Mouse (Mus musculus) forebrain, embryonic 11.5 days (tissue): ENCODE results near the gene Csf3r. TPM values are rescaled to one million over a fixed set of nuclear protein-coding genes. Genes with fewer than 3 reads are reported as not detected.

Experiments
- ATAC-seq: fragments of 200-750 bp; cut with Nextera tagmentation; replicated peaks from 2 replicates; pipeline ENCODE4 v1.8.0; 2017; ENCODE audit warnings: moderate TSS enrichment; ENCODE audit not compliant: low FRiP score
- DNase-seq: peaks from one replicate; pipeline ENCODE4 v3.0.0-alpha.2; 2017; ENCODE audit warnings: low spot score
- H3K27ac ChIP-seq: fragments of 300-500 bp; sonication (generic); 2 replicates; pipeline ENCODE4 v1.5.1; 2014; ENCODE audit warnings: low read depth, low read length
- H3K27me3 ChIP-seq: fragments of 300-500 bp; sonication (generic); 2 replicates; pipeline ENCODE4 v1.6.1; 2014; ENCODE audit warnings: mild to moderate bottlenecking, low read length, mixed read lengths; ENCODE audit not compliant: control insufficient read depth, insufficient read depth
- H3K36me3 ChIP-seq: fragments of 300-500 bp; sonication (generic); 2 replicates; pipeline ENCODE4 v1.6.1; 2014; ENCODE audit warnings: mild to moderate bottlenecking, low read length, moderate library complexity, mixed read lengths; ENCODE audit not compliant: control insufficient read depth, insufficient read depth
- H3K4me1 ChIP-seq: fragments of 300-500 bp; sonication (generic); replicated peaks from 2 replicates; pipeline ENCODE4 v1.6.1; 2014; ENCODE audit warnings: low read length, mixed read lengths; ENCODE audit not compliant: control insufficient read depth, insufficient read depth
- H3K4me2 ChIP-seq: fragments of 300-500 bp; sonication (generic); 2 replicates; pipeline ENCODE4 v1.6.1; 2014; ENCODE audit warnings: low read depth, mild to moderate bottlenecking, low read length, moderate library complexity, mixed read lengths; ENCODE audit not compliant: severe bottlenecking
- H3K4me3 ChIP-seq: fragments of 300-500 bp; sonication (generic); 2 replicates; pipeline ENCODE4 v1.5.1; 2014; ENCODE audit warnings: low read depth, low read length
- H3K9ac ChIP-seq: fragments of 300-500 bp; sonication (generic); 2 replicates; pipeline ENCODE4 v1.6.1; 2014; ENCODE audit warnings: low read length
- H3K9me3 ChIP-seq: fragments of 300-500 bp; sonication (generic); 2 replicates; pipeline ENCODE4 v1.6.1; 2016; ENCODE audit warnings: low read length, mixed read lengths; ENCODE audit not compliant: control insufficient read depth
- WGBS: fragments of 180-500 bp; shearing (Covaris S2); extraction: QIAGEN DNeasy Blood & Tissue Kit; methylation state at CpG from one replicate; pipeline ENCODE4 v1.1.7; 2014; 5-methylcytosine and 5-hydroxymethylcytosine counted together
- polyA plus RNA-seq: library from polyadenylated mRNA; unstranded; fragments of >200 nt; fragmentation: Nextera tagmentation; extraction: Ambion mirVana; gene quantifications from 2 replicates; pipeline ENCODE4 v1.2.1, GENCODE M21; 2014

Gene Csf3r
- polyA plus RNA-seq, 1 experiment from 2014 or later: 0.48 TPM

- 10% methylated on average over 4 of the region's 4 CpGs for WGBS
- Histone ChIP-seq H3K4me2 (no peak overlapping the region), H3K9me3 (peaks cover 3% of the 10 kb centered on the region; the same call in 1 of the 2 replicates), H3K36me3 (no peaks in the 10 kb centered on the region), H3K4me1 (no peaks in the 10 kb centered on the region), H3K4me3 (no peak overlapping the region), H3K9ac (no peak overlapping the region), H3K27me3 (no peaks in the 10 kb centered on the region), H3K27ac (no peak overlapping the region)
- DNase-seq: peak; percentile 68
- no peak for ATAC-seq
These were observed 27.8 kb upstream of the Csf3r start for GRCm38 (mm10) chr4:125996576-125996975.

GRCm38 (mm10) chr4:125997826-125998225 lies 26.5 kb upstream of the Csf3r start:
- H3K36me3 ChIP-seq: no peaks in the 10 kb centered on the region
- no peak for ATAC-seq
- WGBS: 96% methylated on average over 2 of the region's 2 CpGs
- no peak overlapping the region for H3K9ac ChIP-seq
- peaks cover 3% of the 10 kb centered on the region; the same call in 1 of the 2 replicates for H3K9me3 ChIP-seq
- H3K4me1 ChIP-seq: no peaks in the 10 kb centered on the region
- DNase-seq: no peak
- H3K27ac ChIP-seq: no peak overlapping the region
- no peaks in the 10 kb centered on the region for H3K27me3 ChIP-seq
- H3K4me3 ChIP-seq: no peak overlapping the region
- no peak overlapping the region for H3K4me2 ChIP-seq

GRCm38 (mm10) chr4:126001311-126002199 lies 22.8 kb upstream of the Csf3r start:
- peaks cover 3% of the 10 kb centered on the region; the same call in 1 of the 2 replicates for H3K9me3 ChIP-seq
- WGBS: 90% methylated on average over 12 of the region's 12 CpGs
- no peak for DNase-seq
- no peak for ATAC-seq
- no peak overlapping the region for H3K4me3 ChIP-seq
- H3K4me2 ChIP-seq: no peak overlapping the region
- H3K4me1 ChIP-seq: no peaks in the 10 kb centered on the region
- H3K36me3 ChIP-seq: no peaks in the 10 kb centered on the region
- no peaks in the 10 kb centered on the region for H3K27me3 ChIP-seq
- no peak overlapping the region for H3K9ac ChIP-seq
- H3K27ac ChIP-seq: no peak overlapping the region

- no peak for ATAC-seq
- Histone ChIP-seq H3K9ac (no peak overlapping the region), H3K4me3 (no peak overlapping the region), H3K4me2 (no peak overlapping the region), H3K27me3 (no peaks in the 10 kb centered on the region), H3K4me1 (no peaks in the 10 kb centered on the region), H3K27ac (no peak overlapping the region), H3K36me3 (no peaks in the 10 kb centered on the region), H3K9me3 (no peaks in the 10 kb centered on the region)
- 86% methylated on average over 7 of the region's 7 CpGs for WGBS
- no peak for DNase-seq
These were observed 6.5 kb upstream of the Csf3r start for GRCm38 (mm10) chr4:126017676-126018332.

GRCm38 (mm10) chr4:126018966-126019538 lies 5.3 kb upstream of the Csf3r start:
- 82% methylated on average over 11 of the region's 11 CpGs for WGBS
- ATAC-seq: no peak
- Histone ChIP-seq H3K27me3 (no peaks in the 10 kb centered on the region), H3K9me3 (no peaks in the 10 kb centered on the region), H3K27ac (no peak overlapping the region), H3K36me3 (no peaks in the 10 kb centered on the region), H3K4me2 (no peak overlapping the region), H3K9ac (no peak overlapping the region), H3K4me1 (no peaks in the 10 kb centered on the region), H3K4me3 (no peak overlapping the region)
- no peak for DNase-seq

GRCm38 (mm10) chr4:126025801-126026200 lies 1.5 kb downstream of the Csf3r start:
- H3K27me3 ChIP-seq: no peaks in the 10 kb centered on the region
- no peak overlapping the region for H3K4me3 ChIP-seq
- WGBS: 95% methylated on average over 5 of the region's 5 CpGs
- ATAC-seq (no peak), DNase-seq (no peak)
- no peaks in the 10 kb centered on the region for H3K36me3 ChIP-seq
- no peak overlapping the region for H3K9ac ChIP-seq
- no peaks in the 10 kb centered on the region for H3K4me1 ChIP-seq
- H3K4me2 ChIP-seq: no peak overlapping the region
- no peaks in the 10 kb centered on the region for H3K9me3 ChIP-seq
- H3K27ac ChIP-seq: no peak overlapping the region

GRCm38 (mm10) chr4:126027980-126028379 lies 3.6 kb downstream of the Csf3r start:
- Histone ChIP-seq H3K27me3 (no peaks in the 10 kb centered on the region), H3K27ac (no peak overlapping the region), H3K4me1 (no peaks in the 10 kb centered on the region), H3K9me3 (no peaks in the 10 kb centered on the region), H3K9ac (no peak overlapping the region), H3K4me2 (no peak overlapping the region), H3K4me3 (no peak overlapping the region), H3K36me3 (no peaks in the 10 kb centered on the region)
- WGBS: 87% methylated on average over 3 of the region's 3 CpGs
- DNase-seq (no peak), ATAC-seq (no peak)

GRCm38 (mm10) chr4:126029042-126029441 lies 4.7 kb downstream of the Csf3r start:
- ATAC-seq (no peak), DNase-seq (no peak)
- Histone ChIP-seq H3K27ac (no peak overlapping the region), H3K9ac (no peak overlapping the region), H3K4me2 (no peak overlapping the region), H3K4me1 (no peaks in the 10 kb centered on the region), H3K27me3 (no peaks in the 10 kb centered on the region), H3K36me3 (no peaks in the 10 kb centered on the region), H3K9me3 (no peaks in the 10 kb centered on the region), H3K4me3 (no peak overlapping the region)
- WGBS: 80% methylated on average over 3 of the region's 3 CpGs
